Mouse (Mus musculus): Measurements from ENCODE around the gene Phf19. TPM values are rescaled to one million over a fixed set of nuclear protein-coding genes. Genes with fewer than 3 reads are reported as not detected.

Phf19 gene
- 1 to 10 TPM; 2.4 to 4.5 (median 3.6) TPM for total RNA-seq (2022)

DNA sequence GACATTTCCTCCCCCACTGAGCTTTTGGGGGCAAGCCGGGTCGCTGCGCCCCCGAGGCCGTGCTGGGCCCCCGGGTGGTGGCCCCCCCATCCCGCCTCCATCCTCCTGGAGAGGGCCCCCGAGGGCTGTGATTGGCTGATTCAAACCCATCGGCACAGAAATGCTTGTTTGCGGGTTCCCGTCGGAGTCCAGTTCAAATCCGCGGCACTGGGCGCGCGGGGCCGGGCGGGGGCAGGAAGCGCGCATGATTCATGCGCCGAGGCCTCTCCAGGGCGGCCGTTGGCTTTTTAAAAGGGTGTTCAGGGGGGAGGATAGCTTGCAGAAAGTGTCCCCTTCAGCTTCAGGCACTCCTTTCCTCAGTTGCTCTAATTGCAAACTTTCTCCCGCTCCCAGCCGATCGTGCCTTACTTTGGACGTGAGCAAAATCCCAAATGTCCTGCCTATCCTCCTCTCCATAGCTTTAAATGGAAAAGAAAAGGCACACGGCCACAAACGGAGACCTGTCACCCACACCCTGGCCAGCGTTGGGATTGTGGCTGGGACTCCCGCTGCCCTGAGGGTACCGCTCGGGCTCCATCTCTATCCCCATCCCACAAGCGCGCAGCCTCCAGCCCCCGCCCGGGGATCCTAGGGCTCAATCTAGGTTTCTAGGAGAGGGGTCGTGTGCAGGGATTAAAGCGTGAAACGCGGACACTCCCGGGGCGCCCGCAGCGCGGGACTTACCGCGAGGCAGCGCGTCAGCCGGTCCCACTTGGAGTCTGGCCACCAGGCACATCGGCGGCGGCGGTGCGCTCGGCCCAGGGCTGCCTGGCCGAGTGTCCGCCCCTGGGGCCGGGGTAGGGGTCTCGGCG lies at the start of gene Phf19:
Gene Phf19 (minus strand): TSS at position 809 of the 851 bp plus-strand sequence.
- no peak for DNase-seq

DNA sequence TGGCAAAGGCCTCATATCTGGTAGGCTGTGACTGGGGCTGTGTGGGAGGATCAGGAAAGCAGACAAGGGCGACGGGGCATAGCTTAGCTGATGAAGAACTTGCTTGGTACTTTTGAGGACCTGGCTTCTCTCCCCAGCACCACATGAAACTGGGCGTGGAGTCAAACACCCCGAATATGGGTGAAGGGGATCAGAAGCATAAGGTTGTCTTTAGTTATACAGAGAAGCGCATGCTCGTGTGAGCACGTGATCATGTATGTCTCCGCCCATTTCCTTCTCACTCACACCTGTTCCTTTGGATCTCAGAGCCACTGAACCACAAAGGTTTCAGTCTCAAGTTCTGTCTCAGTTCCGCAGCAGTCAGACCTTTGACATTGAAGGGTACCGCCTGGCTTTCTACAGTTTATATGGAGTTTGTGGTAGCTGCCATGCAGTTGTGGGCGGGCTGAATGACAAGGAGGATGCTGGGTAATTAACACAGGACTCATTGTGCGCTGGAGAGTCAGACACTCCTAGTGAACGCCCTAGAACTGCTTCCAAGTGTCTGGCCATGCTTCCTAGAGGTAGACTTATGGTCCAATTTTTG lies 49.6 kb upstream of the Phf19 start:
- no peak for DNase-seq

GRCm38 (mm10) chr2:34962893-34963292 lies 49.1 kb upstream of the Phf19 start:
- DNase-seq, result no peak

- no peak for DNase-seq
Observed at GRCm38 (mm10) chr2:34962211-34962610, 48.4 kb upstream of the Phf19 start.

DNA sequence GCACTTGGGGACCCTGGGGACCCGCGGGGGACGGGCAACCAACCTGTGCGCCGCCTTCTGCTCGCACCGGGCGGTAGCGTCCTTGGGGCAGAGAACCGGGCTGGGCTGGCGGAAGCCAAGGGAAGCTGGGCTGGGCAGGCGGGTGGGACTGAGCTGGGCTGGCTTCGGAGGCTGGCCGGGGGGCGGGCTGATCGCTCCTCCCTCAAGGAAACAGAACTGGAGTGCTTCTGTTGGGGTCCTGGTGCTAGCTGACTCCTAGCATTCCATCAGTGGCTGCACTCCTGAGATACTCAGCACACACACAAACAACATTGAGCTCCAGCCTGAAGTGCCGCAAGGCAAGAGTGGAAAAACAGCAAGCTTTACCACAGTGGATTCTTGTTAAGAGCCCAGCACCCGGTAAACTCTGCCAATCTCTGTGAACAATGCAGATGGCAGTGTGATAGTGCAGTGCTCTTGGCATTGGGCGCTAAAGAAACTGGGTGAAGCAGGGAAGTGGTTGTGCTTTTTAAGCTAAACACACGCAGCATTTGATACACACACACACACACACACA lies 47.7 kb upstream of the Phf19 start, which contains the start of gene Traf1:
Gene Traf1 (minus strand): TSS at position 292 of the 556 bp plus-strand sequence.
- DNase-seq, result no peak

- no peak for DNase-seq
Observed at GRCm38 (mm10) chr2:34960966-34961365, 47.1 kb upstream of the Phf19 start.

DNA sequence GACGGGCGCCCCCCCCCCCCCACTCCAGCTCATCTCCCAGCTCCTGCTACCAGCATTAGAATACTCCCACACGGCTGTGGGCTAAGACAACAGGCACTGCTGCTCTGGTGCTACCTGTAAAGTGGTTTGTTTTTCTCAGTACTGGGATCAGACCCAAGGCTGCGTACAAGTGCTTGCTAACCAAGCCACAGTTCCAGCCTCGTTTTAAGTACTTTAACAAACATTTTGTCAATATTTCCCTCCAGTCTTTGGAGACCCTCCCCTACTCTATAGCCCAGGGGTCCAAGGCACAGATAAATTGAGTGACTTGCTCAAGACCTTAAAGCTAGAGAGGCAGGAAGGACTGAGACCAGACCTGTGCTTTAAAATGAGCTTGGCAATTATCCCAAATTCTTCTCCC lies 46.6 kb upstream of the Phf19 start:
- DNase-seq, result no peak

DNA sequence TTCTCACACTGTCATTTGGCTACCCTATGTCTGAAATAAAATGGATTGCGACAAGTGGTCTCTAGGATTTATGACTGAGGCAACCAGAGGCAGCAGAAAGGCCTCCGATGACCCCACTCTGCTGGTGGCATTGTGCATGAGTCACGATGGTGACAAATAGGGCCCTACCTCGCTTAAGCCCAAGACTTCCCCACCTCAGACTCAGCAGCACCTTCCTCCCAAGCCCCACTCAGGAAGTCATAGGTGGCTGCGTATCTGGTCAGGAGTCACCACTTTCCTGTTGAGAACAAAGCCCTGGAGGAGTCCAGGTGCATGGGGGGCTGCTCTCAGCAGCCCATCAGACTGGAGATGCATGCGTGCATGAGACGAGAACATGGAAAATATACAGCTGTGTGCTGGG lies 44.8 kb upstream of the Phf19 start:
- no peak for DNase-seq

GRCm38 (mm10) chr2:34958036-34958435 lies 44.2 kb upstream of the Phf19 start:
- DNase-seq, result no peak

GRCm38 (mm10) chr2:34957405-34957804 lies 43.6 kb upstream of the Phf19 start:
- DNase-seq, result no peak

GRCm38 (mm10) chr2:34956941-34957340 lies 43.1 kb upstream of the Phf19 start:
- no peak for DNase-seq

DNA sequence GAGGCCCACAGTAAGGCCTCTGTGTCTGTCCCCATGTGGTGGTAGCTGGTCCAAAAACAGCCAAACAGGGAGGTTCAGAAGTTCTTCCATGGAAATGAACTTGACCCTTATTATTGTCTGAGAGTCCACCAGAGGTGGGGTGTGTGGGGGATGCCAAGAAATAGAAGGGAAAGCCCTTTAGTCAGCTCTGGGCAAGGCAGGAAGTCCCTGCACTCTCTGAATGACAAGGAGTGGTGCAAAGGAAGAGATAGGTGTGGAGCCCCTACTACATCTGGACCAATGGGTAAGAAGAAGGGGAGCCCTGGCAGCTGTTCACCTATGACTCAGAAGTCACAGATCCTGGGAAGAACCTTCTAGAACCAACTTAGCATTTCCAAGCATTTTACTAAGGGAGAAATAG lies 40.5 kb upstream of the Phf19 start:
- no peak for DNase-seq

- no peak for DNase-seq
Observed at GRCm38 (mm10) chr2:34953547-34954116, 39.8 kb upstream of the Phf19 start.

- DNase-seq, result no peak
Observed at GRCm38 (mm10) chr2:34953018-34953417, 39.2 kb upstream of the Phf19 start.

- no peak for DNase-seq
Observed at GRCm38 (mm10) chr2:34951469-34951868, 37.6 kb upstream of the Phf19 start.

DNA sequence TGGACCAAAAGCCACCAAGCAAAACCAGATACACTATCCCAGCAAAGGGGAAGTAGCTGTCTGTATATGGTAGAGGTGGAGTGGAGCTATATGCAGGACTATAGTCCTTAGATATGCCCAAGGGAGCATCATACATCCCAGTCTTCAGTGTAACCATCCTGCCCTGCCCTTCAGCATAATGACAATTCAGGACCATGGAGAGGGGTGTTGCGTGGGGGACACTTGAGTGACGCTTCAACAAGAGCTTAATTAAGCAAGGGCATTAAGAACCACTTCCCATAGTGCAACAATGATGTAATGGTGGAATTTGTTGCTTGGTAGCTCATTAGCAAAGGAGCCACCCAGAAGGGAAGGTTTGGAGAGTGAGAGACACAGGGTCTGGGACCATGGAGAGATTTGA lies 34.8 kb upstream of the Phf19 start:
- DNase-seq, result no peak

DNA sequence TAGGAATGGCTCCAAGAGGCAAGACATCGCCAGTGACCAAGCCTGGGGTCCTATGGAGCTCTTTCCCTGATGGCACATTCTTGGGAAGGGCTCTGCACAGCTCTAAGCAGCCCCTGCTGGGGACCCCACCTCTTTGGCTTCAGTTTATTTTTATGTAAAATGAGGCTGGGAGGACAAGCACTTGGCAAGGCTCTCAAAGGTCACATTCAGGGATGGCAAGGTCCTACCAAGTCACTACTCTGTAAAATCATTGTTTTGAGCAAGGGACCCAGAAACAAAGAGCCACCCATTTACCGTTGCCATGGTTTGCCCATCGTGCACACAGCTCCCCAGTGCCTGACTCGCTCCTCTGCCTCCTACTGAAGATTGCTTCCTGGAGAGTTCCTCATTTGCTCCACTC lies 32.2 kb upstream of the Phf19 start:
- no peak for DNase-seq

DNA sequence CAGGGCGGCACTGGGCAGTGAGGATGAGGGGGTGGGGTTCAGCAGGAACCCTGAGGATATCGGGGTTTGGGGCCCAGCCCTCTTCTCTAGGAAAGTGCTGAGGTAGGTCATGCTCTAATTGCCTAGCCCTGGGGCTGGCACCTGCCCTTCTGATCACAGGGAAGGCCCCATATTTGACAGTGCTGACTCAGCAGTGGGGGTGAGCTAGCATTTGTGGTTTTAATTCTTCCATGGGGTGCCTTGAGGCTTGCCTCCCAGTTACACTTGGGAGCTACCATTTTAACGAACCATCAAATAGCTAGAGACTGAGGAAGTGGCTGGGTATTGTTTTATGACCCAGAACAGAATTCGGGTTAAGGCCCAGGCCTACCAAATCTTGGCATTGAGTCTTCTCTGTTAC lies 31.8 kb upstream of the Phf19 start:
- DNase-seq, result no peak

GRCm38 (mm10) chr2:34944761-34945160 lies 30.9 kb upstream of the Phf19 start:
- no peak for DNase-seq

DNA sequence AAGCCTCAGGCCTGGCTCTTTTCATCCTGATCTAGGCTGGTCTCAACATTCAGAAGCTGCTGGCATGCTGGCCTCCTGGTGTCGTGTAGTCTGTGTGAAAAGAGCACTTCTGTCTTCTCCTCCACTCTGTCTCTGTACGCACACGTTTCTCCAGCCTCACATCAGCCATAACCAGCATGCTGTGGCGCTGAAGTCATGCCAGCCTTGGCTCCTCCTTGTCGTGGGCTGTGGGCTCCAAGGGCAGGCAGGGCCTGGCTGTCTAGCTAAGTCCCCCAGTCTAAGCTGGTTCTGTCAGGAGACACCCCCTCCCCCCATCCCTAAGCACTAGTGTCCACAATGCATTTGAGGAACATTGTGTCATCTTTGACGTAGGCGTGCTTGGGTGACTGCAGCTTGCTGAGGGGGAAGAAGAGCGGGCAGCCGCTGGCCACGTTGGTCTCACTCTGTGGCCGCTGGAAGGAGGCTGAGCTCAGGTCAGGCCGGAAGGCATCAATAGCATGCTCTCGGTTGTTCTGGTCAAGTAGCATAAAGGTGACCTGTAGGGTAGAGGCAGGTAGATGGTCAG lies 29.8 kb upstream of the Phf19 start:
- no peak for DNase-seq

- no peak for DNase-seq
Observed at GRCm38 (mm10) chr2:34941061-34941675, 27.3 kb upstream of the Phf19 start.

- no peak for DNase-seq
Observed at GRCm38 (mm10) chr2:34940246-34940645, 26.4 kb upstream of the Phf19 start.

All from adrenal gland, adult 8-10 months (tissue).